ENCODE assay signal across 10 mouse cellular contexts in genomic region chr1:162040490-162041274, GRCm38 (mm10).
A peak's percentile ranks its signal among the peaks of the same experiment; 100 is the strongest.
DNase-seq lines count a peak whose midpoint lies in the region; ATAC-seq and TF ChIP-seq lines count a peak whose summit lies in the region.
"Had no signal": no experiment of that assay in that cellular context is flagged by ENCODE, and none has a peak within 500 bp of the region (broad histone marks: within the 10 kb centered on the region; RNA-seq: fewer than 3 reads in every experiment).

No protein-coding gene starts in this region.

- no peaks in the 10 kb centered on the region for H3K9me3 ChIP-seq in kidney, embryonic 15.5 days (replicated peaks)
- no peaks in the 10 kb centered on the region for H3K9me3 ChIP-seq in stomach, embryonic 15.5 days
- H3K9me3 ChIP-seq in forebrain, embryonic 12.5 days, result no peaks in the 10 kb centered on the region
- H3K9me3 ChIP-seq: liver, embryonic 13.5 days; neural tube, embryonic 13.5 days had no signal

- DNase-seq in lung, postnatal 25 days (ENCODE audit: low spot score), result peak; percentile 44
- DNase-seq in lung, adult 2 months, result no peak
- no peak for DNase-seq in layer of hippocampus, adult 8-10 months (ENCODE audit: low spot score in 2 of 2)
- DNase-seq: cerebellum, adult 11-12 months; liver, embryonic 13.5 days had no signal

- no peak overlapping the region for H3K9ac ChIP-seq in kidney, embryonic 15.5 days
- H3K9ac ChIP-seq in stomach, embryonic 15.5 days, result no peak overlapping the region
- no peak overlapping the region for H3K9ac ChIP-seq in forebrain, embryonic 12.5 days
- H3K9ac ChIP-seq: liver, embryonic 13.5 days; neural tube, embryonic 13.5 days had no signal

- H3K27me3 ChIP-seq in kidney, embryonic 15.5 days, result no peaks in the 10 kb centered on the region
- H3K27me3 ChIP-seq in stomach, embryonic 15.5 days (replicated peaks), result no peaks in the 10 kb centered on the region
- H3K27me3 ChIP-seq in forebrain, embryonic 12.5 days, result no peaks in the 10 kb centered on the region
- H3K27me3 ChIP-seq: liver, embryonic 13.5 days; neural tube, embryonic 13.5 days had no signal

- H3K4me1 ChIP-seq in lung, adult 2 months (ENCODE audit: control insufficient read depth, insufficient read depth, low read length), result peaks cover 5% of the 10 kb centered on the region; the same call in 1 of the 2 replicates
- H3K4me1 ChIP-seq in embryonic fibroblast, embryonic 13.5 days (ENCODE audit: control insufficient read depth, insufficient read depth, low read length), result peaks cover 32% of the 10 kb centered on the region
- H3K4me1 ChIP-seq in kidney, embryonic 15.5 days, result peaks cover 50% of the 10 kb centered on the region
- peaks cover 23% of the 10 kb centered on the region; the same call in 1 of the 2 replicates for H3K4me1 ChIP-seq in stomach, embryonic 15.5 days
- H3K4me1 ChIP-seq in forebrain, embryonic 12.5 days, result peaks cover 17% of the 10 kb centered on the region

- no peak for TF ChIP-seq POLR2A in lung, adult 2 months (IDR thresholded peaks at IDR 0.05; ENCODE audit: borderline replicate concordance, extremely low read depth, low read depth, low read length)
- peak; percentile 30; the same call in 1 of the 2 replicates for TF ChIP-seq POLR2A in embryonic fibroblast, embryonic 13.5 days (IDR thresholded peaks at IDR 0.05; ENCODE audit: low read depth, low read length)

- H3K27ac ChIP-seq in embryonic fibroblast, embryonic 13.5 days (ENCODE audit: insufficient read depth, low read length), result peak overlapping the region; percentile 99
- peak overlapping the region; percentile 89 for H3K27ac ChIP-seq in kidney, embryonic 15.5 days
- peak overlapping the region; percentile 28; the same call in 1 of the 2 replicates for H3K27ac ChIP-seq in stomach, embryonic 15.5 days
- no peak overlapping the region for H3K27ac ChIP-seq in forebrain, embryonic 12.5 days
- H3K27ac ChIP-seq: liver, embryonic 13.5 days; neural tube, embryonic 13.5 days had no signal

- H3K4me2 ChIP-seq in kidney, embryonic 15.5 days, result no peak overlapping the region
- no peak overlapping the region for H3K4me2 ChIP-seq in stomach, embryonic 15.5 days
- H3K4me2 ChIP-seq in forebrain, embryonic 12.5 days, result no peak overlapping the region
- H3K4me2 ChIP-seq: liver, embryonic 13.5 days; neural tube, embryonic 13.5 days had no signal

- no peak for ATAC-seq in kidney, embryonic 15.5 days (replicated peaks; ENCODE audit: low FRiP score)
- no peak for ATAC-seq in stomach, embryonic 15.5 days (ENCODE audit: insufficient read depth, low FRiP score, low read depth)
- no peak for ATAC-seq in forebrain, embryonic 12.5 days (ENCODE audit: low FRiP score)

- TF ChIP-seq CTCF in lung, adult 2 months (IDR thresholded peaks at IDR 0.05; ENCODE audit: insufficient read depth, low read length), result no peak
- TF ChIP-seq CTCF in embryonic fibroblast, embryonic 13.5 days (IDR thresholded peaks at IDR 0.05; ENCODE audit: borderline replicate concordance, insufficient read depth, low read length), result no peak

- 71% methylated on average over 6 of the region's 6 CpGs for WGBS in lung, adult 2 months
- 59% methylated on average over 6 of the region's 6 CpGs for WGBS in kidney, embryonic 15.5 days
- WGBS in stomach, embryonic 15.5 days, result 57% methylated on average over 6 of the region's 6 CpGs
- WGBS in forebrain, embryonic 12.5 days, result 91% methylated on average over 6 of the region's 6 CpGs

- no peaks in the 10 kb centered on the region for H3K36me3 ChIP-seq in kidney, embryonic 15.5 days
- no peaks in the 10 kb centered on the region for H3K36me3 ChIP-seq in stomach, embryonic 15.5 days
- no peaks in the 10 kb centered on the region for H3K36me3 ChIP-seq in forebrain, embryonic 12.5 days (replicated peaks)
- H3K36me3 ChIP-seq: liver, embryonic 13.5 days; neural tube, embryonic 13.5 days had no signal

- H3K4me3 ChIP-seq in lung, adult 2 months (replicated peaks; ENCODE audit: extremely low read depth, low read depth, low read length), result no peak overlapping the region
- H3K4me3 ChIP-seq in embryonic fibroblast, embryonic 13.5 days (ENCODE audit: insufficient read depth, low read length), result no peak overlapping the region
- no peak overlapping the region for H3K4me3 ChIP-seq in kidney, embryonic 15.5 days (replicated peaks)
- H3K4me3 ChIP-seq in stomach, embryonic 15.5 days (replicated peaks), result no peak overlapping the region
- no peak overlapping the region for H3K4me3 ChIP-seq in forebrain, embryonic 12.5 days (replicated peaks)
- H3K4me3 ChIP-seq: liver, embryonic 13.5 days; neural tube, embryonic 13.5 days had no signal
